Mouse (Mus musculus) ES-Bruce4 (cell line): ENCODE measurements around the gene Snx9.

Experiments used
- CTCF ChIP-seq: IDR thresholded peaks from one replicate; pipeline ENCODE4 v1.8.1; 2011; ENCODE audit warnings: low read depth, low read length
- POLR2A ChIP-seq: IDR thresholded peaks from one replicate; pipeline ENCODE4 v1.8.1; 2011; ENCODE audit warnings: low read length; ENCODE audit not compliant: insufficient read depth

- no peak for TF ChIP-seq POLR2A
- no peak for TF ChIP-seq CTCF
These were observed 71.7 kb downstream of the Snx9 start for GRCm38 (mm10) chr17:5912797-5913196.
